Mouse (Mus musculus) bone marrow macrophage, adult 2 months (primary cell): Measurements from ENCODE around the gene Lipe. TPM values are rescaled to one million over a fixed set of nuclear protein-coding genes. Genes with fewer than 3 reads are reported as not detected.

Experiments used
- H3K27ac ChIP-seq: 2 replicates; pipeline ENCODE4 v1.5.1; 2012; ENCODE audit warnings: low read depth, low read length; ENCODE audit not compliant: insufficient read depth
- H3K4me1 ChIP-seq: 2 replicates; pipeline ENCODE4 v1.6.1; 2012; ENCODE audit warnings: low read length; ENCODE audit not compliant: control insufficient read depth, insufficient read depth
- H3K4me3 ChIP-seq: 2 replicates; pipeline ENCODE4 v1.5.1; 2012; ENCODE audit warnings: mild to moderate bottlenecking, low read length, moderate library complexity; ENCODE audit not compliant: insufficient read depth
- CTCF ChIP-seq: IDR thresholded peaks from 2 replicates; pipeline ENCODE4 v1.5.1; 2012; ENCODE audit warnings: low read depth, mild to moderate bottlenecking, low read length, moderate library complexity
- POLR2A ChIP-seq: IDR thresholded peaks from 2 replicates; pipeline ENCODE4 v1.6.1; 2012; ENCODE audit warnings: mild to moderate bottlenecking, low read depth, low read length, borderline replicate concordance
- polyA plus RNA-seq: library from polyadenylated mRNA; stranded (reverse); fragments of >200 nt; gene quantifications from 2 replicates; pipeline ENCODE4 v1.2.4, GENCODE M21; 2012; ENCODE audit not compliant: missing spikeins, insufficient read depth, insufficient read length

Lipe gene
- polyA plus RNA-seq, 1 experiment: 37.1 TPM

DNA sequence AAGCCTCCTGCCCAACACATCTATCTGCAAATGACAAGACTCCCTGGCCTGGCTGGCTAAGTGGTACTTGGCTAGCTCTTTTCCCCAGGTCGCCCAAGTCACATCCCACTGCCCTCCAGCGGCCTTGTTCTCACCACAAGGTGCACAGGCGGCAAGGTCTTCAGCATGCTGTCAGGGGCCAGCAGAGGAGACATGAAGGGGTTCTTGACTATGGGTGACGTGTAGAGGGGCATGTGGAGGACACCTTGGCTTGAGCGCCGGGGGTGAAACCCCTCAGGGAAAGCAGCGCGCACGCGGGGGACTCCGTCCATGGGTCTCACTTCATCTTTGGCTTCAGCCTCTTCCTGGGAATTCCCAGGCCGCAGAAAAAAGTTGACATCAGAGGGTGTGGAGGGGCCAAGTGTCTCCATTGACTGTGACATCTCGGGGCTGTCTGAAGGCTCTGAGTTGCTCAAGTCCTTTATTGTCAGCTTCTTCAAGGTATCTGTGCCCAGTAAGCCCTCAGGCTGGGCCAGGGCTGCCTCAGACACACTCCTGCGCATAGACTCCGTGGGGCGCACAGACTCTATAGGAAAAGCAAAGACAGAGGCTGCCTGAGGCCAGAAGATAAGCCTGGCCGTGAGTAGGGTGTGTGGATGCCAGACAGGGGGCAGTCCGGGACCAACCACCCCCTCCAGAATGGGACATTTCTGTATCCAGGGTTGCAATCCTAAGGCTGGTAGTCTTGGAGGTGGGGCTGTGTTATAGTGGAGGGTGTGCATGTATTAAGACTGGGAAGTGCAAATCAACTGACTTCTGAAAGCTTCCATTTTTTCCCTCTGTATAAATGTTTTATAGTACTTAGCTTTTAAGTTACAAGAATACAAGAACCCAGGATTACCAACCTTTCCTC, 17.9 kb downstream of the Lipe start:
- TF ChIP-seq CTCF (no peak), POLR2A (no peak)
- peaks cover 12% of the 10 kb centered on the region for H3K4me1 ChIP-seq
- H3K4me3 ChIP-seq: no peak overlapping the region
- no peak overlapping the region for H3K27ac ChIP-seq

DNA sequence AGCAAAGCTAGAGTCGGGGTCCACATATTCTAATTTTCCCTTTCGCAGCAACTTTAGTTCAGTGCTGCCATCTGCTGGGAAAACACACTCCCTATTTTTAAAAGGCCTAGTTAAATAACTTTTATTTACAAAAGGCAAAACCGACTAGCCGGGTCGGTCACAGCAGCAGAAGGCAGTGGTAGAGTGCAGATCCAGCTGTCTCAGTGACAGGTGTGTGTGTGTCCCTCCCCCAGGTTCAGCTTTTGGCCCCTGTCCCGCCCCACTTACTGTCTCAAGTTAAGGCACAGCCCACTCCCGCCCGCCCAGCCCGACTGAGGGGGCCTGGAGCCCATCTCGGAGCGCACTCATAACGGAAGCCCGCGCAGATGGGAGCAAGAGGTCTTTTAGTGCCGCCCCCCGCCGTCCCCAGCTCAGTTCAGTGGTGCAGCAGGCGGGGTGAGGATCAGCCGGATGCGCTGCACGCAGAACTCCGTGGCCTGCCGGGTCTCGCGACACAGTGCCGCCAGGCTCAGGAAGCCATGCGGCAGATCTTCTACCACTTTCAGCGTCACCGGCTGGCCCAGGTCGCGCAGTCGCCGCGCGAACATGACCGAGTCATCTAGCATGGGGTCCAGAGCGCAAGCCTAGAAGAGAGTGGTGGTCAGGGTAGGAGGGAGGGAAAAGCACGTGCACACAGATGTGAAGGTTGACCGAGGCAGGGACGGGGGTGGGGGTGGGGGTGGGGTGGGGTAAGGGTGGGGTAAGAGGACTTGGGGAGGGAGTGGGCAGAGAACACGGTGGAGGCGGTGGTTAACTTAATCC, 18.8 kb downstream of the Lipe start:
- Histone ChIP-seq H3K27ac (no peak overlapping the region), H3K4me3 (no peak overlapping the region), H3K4me1 (peaks cover 3% of the 10 kb centered on the region)
- TF ChIP-seq CTCF (peak; percentile 16; the same call in 1 of the 2 replicates), POLR2A (no peak)

DNA sequence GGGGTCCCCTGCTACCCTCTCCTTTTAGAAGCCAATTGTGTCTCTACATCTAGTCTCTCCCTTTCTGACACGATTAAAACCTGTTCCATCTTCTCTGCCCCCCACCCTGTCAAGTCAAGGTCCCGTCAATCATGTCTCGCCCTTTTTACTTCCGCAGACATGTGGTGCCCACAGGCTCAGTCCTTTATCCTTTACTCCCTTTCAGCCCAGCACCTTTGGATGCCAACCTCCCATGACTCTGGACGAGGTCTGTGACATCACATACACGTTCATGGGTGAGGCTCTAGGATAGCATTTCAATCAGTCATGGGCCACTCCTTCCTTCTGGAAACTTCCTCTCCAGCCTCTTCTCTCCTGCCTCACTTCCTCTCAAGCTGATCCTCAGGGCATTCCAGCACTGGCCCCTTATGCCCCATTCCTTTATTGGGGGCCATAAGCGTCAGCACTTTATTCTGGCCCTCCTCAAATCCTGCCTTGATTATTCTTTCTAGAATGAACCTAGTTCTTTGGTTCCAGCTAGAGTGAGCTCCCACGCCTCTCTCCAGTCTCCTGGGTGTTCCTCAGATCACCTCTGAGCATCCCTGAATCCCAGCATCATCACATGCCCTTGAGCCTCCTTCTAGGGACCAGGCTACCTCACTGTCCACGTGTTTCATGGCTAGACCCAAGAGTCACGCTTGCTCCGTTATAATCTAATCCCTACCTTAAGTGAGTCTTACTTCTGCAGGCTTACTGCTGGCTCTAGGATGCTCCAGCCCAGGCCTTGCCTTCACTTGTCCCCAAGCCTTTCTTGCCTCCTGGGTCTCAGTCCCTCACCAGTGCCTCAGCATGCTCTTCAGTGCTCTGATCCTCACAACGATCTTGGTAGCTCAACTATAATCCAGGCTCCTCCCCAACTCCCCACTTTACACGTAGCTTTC, 20.1 kb downstream of the Lipe start:
- no peak for TF ChIP-seq CTCF
- TF ChIP-seq POLR2A: no peak
- H3K4me1 ChIP-seq: no peaks in the 10 kb centered on the region
- no peak overlapping the region for H3K4me3 ChIP-seq
- no peak overlapping the region for H3K27ac ChIP-seq

DNA sequence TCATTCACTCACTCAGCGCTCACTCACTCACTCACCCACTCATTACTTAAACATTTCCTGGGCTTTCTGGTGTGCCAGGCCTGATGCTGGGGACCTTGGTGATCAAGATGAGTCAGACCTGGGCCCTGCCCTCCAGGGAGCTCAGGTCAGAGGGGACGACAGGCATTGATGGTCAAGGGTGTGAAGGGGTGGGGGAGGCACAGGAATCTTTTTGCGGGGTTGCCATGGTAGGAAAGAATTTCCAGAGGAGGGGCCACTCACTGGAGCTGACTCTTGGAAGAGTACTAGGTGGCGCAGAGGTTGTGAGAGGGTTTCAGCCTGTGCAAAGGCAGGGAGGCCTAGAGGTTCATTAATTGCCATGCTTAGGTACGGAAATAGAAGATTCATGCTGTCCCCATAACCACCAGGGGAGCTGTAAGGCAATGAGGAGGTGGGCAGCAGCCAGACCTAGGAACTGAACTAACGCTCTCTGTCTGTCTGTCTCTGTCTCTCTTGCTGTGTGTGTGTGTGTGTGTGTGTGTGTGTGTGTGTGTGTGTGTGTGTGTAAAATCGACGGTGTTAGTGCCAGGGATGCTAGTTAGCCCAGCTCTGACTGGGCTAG, 21.3 kb downstream of the Lipe start:
- Histone ChIP-seq H3K4me1 (no peaks in the 10 kb centered on the region), H3K27ac (no peak overlapping the region), H3K4me3 (no peak overlapping the region)
- no peak for TF ChIP-seq CTCF
- no peak for TF ChIP-seq POLR2A

DNA sequence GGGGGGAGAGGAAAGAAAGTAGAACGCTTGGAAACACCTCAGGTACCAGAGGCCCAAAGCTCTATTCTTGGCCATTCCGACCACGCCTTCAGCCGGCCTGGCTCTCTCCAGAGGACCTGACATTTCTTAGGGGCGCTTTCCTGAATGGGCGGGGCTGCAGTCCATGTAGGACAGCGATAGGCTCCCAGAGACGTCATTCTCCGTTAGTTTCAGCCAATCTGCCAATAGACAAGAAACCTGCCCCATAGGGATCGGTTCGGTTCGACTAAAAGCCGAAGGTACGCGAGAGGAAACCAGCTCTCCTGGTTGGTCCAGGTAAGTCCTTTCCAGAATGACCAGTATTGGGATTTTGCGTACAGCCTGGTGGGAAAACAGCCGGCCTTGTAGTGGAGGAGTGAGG, 22.0 kb downstream of the Lipe start:
- Histone ChIP-seq H3K27ac (no peak overlapping the region), H3K4me3 (no peak overlapping the region), H3K4me1 (no peaks in the 10 kb centered on the region)
- TF ChIP-seq CTCF (no peak), POLR2A (no peak)

DNA sequence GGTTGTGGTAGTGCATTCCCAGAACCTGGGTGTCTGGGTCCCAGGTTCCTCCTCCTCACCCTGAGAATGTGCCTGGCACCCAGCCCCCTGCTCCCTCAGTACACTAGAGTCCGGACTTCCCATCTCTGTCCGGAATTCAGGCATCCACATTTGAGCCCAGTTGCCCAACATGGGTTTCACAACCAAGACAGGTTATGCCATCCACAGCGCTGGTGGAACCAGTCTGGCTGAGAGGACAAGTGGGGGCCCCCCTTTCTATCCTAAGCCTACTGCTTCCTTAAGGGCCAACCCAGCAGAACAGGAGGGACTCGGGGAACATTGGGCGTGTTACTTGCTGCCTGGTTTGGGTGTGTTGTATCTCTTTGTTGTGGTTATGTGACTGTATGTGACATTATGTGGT, 26.1 kb downstream of the Lipe start:
- no peak for TF ChIP-seq POLR2A
- TF ChIP-seq CTCF: no peak
- Histone ChIP-seq H3K4me1 (no peaks in the 10 kb centered on the region), H3K4me3 (no peak overlapping the region), H3K27ac (no peak overlapping the region)

DNA sequence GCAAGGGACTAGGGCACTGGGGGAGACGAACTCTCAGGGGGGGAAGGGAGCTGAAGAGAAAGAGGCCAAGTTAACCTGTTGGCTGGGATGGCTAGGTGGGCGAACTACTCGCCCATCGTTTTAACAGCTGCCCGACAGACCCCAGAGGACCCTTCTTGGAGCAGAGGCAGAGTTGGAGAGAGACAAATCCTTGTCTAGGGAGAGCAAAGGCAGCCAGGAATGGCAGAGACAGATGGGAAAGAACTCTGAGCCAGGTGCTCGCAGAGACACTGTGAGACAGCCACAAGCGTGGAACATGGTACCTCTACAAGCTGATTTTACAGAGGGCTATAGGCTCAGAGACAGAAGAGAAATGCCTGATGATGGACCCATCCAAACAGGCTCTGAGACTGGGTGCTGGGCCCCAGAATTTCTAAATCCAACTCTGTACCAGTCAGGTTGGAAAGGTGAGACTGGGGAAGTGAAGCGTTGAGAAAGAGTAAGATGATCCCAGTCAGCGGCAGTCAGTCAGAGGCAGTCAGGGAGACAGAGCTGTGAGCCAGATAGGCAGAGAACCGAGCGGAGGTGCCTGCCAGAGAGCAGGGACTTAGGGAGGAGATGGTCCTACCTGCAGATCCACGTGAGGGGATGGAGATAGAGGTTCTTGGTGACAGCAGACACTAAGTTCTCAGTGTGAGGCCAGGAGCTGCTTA, 29.3 kb downstream of the Lipe start, which contains the start of gene Cnfn:
Gene Cnfn (minus strand): TSS at position 667 of the 692 bp plus-strand sequence.
- Histone ChIP-seq H3K4me1 (no peaks in the 10 kb centered on the region), H3K27ac (no peak within 1 kb of the TSS), H3K4me3 (no peak within 1 kb of the TSS)
- no peak for TF ChIP-seq CTCF
- no peak for TF ChIP-seq POLR2A

DNA sequence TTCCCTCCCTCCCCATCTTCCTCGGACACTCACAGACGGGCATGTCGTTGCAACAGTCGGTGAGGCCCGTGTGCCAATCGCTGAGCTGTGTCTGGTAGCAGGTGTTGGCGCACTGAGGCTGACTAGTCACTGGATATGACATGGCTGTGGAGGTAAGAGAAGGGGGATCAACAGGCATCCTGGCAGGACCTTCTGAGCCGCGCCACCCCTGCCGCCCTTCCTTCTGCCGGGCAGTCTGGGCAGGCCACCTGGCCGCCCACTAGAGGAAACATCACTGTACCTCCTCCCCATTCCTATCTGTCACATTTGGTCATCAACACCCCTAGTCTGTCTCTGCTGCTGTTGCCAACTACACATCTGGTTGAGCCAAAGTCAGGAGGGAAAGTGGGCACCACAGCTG, 30.2 kb downstream of the Lipe start:
- no peak overlapping the region for H3K27ac ChIP-seq
- TF ChIP-seq CTCF (no peak), POLR2A (no peak)
- H3K4me1 ChIP-seq: no peaks in the 10 kb centered on the region
- no peak overlapping the region for H3K4me3 ChIP-seq
